15 mouse cellular contexts compared by ENCODE assay signal in genomic region chr3:38131176-38131886, GRCm38 (mm10).
DNase-seq lines count a peak whose midpoint lies in the region; TF ChIP-seq lines count a peak whose summit lies in the region.
"Had no signal": no experiment of that assay in that cellular context is flagged by ENCODE, and none has a peak within 500 bp of the region (broad histone marks: within the 10 kb centered on the region; RNA-seq: fewer than 3 reads in every experiment).

No protein-coding gene starts in this region.

- H3K27ac ChIP-seq in embryonic fibroblast, embryonic 13.5 days (ENCODE audit: insufficient read depth, low read length): peak overlapping the region; percentile 69; the same call in 1 of the 2 replicates
- H3K27ac ChIP-seq: embryonic facial prominence, embryonic 13.5 days; hindbrain, embryonic 15.5 days; left cerebral cortex, adult 2 months; liver, embryonic 13.5 days had no signal

- no peak for TF ChIP-seq POLR2A in embryonic fibroblast, embryonic 13.5 days (IDR thresholded peaks at IDR 0.05; ENCODE audit: low read depth, low read length)

- no peaks in the 10 kb centered on the region; the same call in 1 of the 2 replicates for H3K4me1 ChIP-seq in embryonic fibroblast, embryonic 13.5 days (ENCODE audit: control insufficient read depth, insufficient read depth, low read length)
- H3K4me1 ChIP-seq: embryonic facial prominence, embryonic 13.5 days; hindbrain, embryonic 15.5 days had no signal

- no peak for TF ChIP-seq CTCF in embryonic fibroblast, embryonic 13.5 days (IDR thresholded peaks at IDR 0.05; ENCODE audit: borderline replicate concordance, insufficient read depth, low read length)

- DNase-seq in kidney, adult 11 months: peak; percentile 47
- no peak for DNase-seq in kidney, adult 8-10 months
- peak; percentile 57 for DNase-seq in 3134 (ENCODE audit: extremely low read depth, insufficient read length, low spot score)
- DNase-seq in kidney, postnatal 4 days: peak; percentile 71 to 74
- DNase-seq in neural tube, embryonic 10.5 days (ENCODE audit: extremely low spot score, low spot score): no peak
- DNase-seq in urinary bladder, postnatal 4 days (ENCODE audit: low spot score in 2 of 2): no peak
- DNase-seq in left cerebral cortex, postnatal 4 days: no peak
- DNase-seq: cerebellum, adult 11-12 months; liver, embryonic 13.5 days; lung, postnatal 36 days; right cerebral cortex, postnatal 25 days had no signal

- no peak overlapping the region for H3K4me3 ChIP-seq in embryonic fibroblast, embryonic 13.5 days (ENCODE audit: insufficient read depth, low read length)
- H3K4me3 ChIP-seq: embryonic facial prominence, embryonic 13.5 days; hindbrain, embryonic 15.5 days; left cerebral cortex, adult 2 months; liver, embryonic 13.5 days had no signal

- intact Hi-C loops in left cerebral cortex, postnatal 4 days (cut with DNase I): no loop called here

Comparison
In these comparisons a context has a peak if more than half of its experiments do, and no peak if none do; other contexts are left out.
1. DNase-seq: peak in kidney, adult 11 months (single experiment), 3134 (single experiment) and kidney, postnatal 4 days (2 of 2); none in kidney, adult 8-10 months (0 of 2), neural tube, embryonic 10.5 days (single experiment), urinary bladder, postnatal 4 days (0 of 2) and left cerebral cortex, postnatal 4 days (single experiment).